Mouse (Mus musculus) G1E (cell line): ENCODE data around the gene Erc1.

Experiments used
- CTCF ChIP-seq: IDR thresholded peaks from 2 replicates; pipeline ENCODE4 v1.5.1; 2012; ENCODE audit warnings: low read depth, low read length, inconsistent platforms, mixed read lengths
- TAL1 ChIP-seq: conservative IDR thresholded peaks from 2 replicates; pipeline ENCODE4 v1.6.1; 2012; ENCODE audit warnings: low read depth, low read length, inconsistent platforms, mixed read lengths

GRCm38 (mm10) chr6:119737716-119738115 lies 110.3 kb downstream of the Erc1 start:
- TF ChIP-seq CTCF (no peak), TAL1 (no peak)
